Mouse (Mus musculus) neural tube, embryonic 14.5 days (tissue): ENCODE data around the gene Ttc34. TPM values are rescaled to one million over a fixed set of nuclear protein-coding genes. Genes with fewer than 3 reads are reported as not detected.

ENCODE experiments used
- ATAC-seq: fragments of 200-750 bp; cut with Nextera tagmentation; 2 replicates; pipeline ENCODE4 v1.8.0; 2017; ENCODE audit warnings: low read depth, mild to moderate bottlenecking, moderate TSS enrichment, moderate library complexity
- H3K27ac ChIP-seq: fragments of 300-500 bp; sonication (generic); 2 replicates; pipeline ENCODE4 v1.5.1; 2014; ENCODE audit warnings: low read depth, mild to moderate bottlenecking, control low read depth, low read length, moderate library complexity, mixed read lengths
- H3K27me3 ChIP-seq: fragments of 300-500 bp; sonication (generic); 2 replicates; pipeline ENCODE4 v1.6.1; 2014; ENCODE audit warnings: low read length; ENCODE audit not compliant: control insufficient read depth, insufficient read depth
- H3K36me3 ChIP-seq: fragments of 300-500 bp; sonication (generic); 2 replicates; pipeline ENCODE4 v1.6.1; 2014; ENCODE audit warnings: low read length, mixed read lengths; ENCODE audit not compliant: control insufficient read depth, insufficient read depth
- H3K4me1 ChIP-seq: fragments of 300-500 bp; sonication (generic); 2 replicates; pipeline ENCODE4 v1.6.1; 2014; ENCODE audit warnings: low read length; ENCODE audit not compliant: control insufficient read depth, insufficient read depth
- H3K4me2 ChIP-seq: fragments of 300-500 bp; sonication (generic); 2 replicates; pipeline ENCODE4 v1.6.1; 2014; ENCODE audit warnings: mild to moderate bottlenecking, low read depth, low read length, control low read depth
- H3K4me3 ChIP-seq: fragments of 300-500 bp; sonication (generic); 2 replicates; pipeline ENCODE4 v1.5.1; 2014; ENCODE audit warnings: low read depth, low read length, control low read depth, mixed read lengths
- H3K9ac ChIP-seq: fragments of 300-500 bp; sonication (generic); replicated peaks from 2 replicates; pipeline ENCODE4 v1.6.1; 2014; ENCODE audit warnings: low read depth, mild to moderate bottlenecking, control low read depth, low read length, mixed read lengths
- H3K9me3 ChIP-seq: fragments of 300-500 bp; sonication (generic); 2 replicates; pipeline ENCODE4 v1.6.1; 2016; ENCODE audit warnings: low read length; ENCODE audit not compliant: control insufficient read depth
- WGBS: fragments of 180-500 bp; shearing (Covaris S2); extraction: QIAGEN DNeasy Blood & Tissue Kit; methylation state at CpG from one replicate; pipeline ENCODE4 v1.1.7; 2014; 5-methylcytosine and 5-hydroxymethylcytosine counted together
- polyA plus RNA-seq: library from polyadenylated mRNA; unstranded; fragments of >200 nt; fragmentation: Nextera tagmentation; extraction: Ambion mirVana; gene quantifications from 2 replicates; pipeline ENCODE4 v1.2.1, GENCODE M21; 2014

Ttc34 gene
- polyA plus RNA-seq, 1 experiment from 2014 or later, result 1.1 TPM

DNA sequence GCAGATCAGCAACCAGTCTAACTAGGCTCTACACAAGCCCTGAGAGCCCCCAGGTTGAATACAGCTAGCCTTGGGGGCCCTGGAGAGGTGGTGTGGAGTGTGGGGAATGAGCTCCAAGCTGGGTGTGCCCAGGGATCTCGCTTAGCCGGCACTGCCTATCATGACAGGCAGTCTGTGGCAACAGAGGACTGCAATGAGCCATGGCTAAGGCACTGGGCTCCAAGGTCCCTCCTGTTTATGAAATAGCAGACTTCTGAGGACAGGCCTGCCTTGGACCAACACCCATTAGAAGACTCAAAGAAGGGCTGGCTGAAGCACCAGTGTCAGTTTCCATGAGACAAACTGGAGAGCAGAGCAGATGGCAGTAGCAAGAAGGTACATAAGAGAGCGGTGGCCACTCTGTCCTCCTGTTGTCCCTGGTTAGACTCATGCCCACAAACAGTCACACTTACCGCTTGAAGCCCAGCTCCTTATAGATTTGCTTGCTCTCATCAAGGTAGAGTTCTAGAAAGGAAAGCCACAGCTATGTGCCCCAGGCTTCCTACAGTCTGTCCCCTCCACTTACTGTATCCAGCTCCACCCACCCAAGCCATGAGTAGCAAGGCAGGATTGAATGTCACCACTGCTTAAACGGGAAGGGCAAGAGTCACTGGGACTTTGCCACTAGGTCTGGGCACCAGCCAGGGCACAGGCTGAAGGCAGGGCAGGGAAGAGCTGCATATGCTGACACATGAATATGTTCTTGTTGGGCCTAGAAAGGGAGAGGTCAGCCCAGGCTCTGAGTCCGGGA lies 60.6 kb downstream of the Ttc34 start:
- Histone ChIP-seq H3K9me3 (no peaks in the 10 kb centered on the region), H3K27me3 (no peaks in the 10 kb centered on the region), H3K9ac (peak overlapping the region; percentile 63), H3K4me2 (peak overlapping the region; percentile 95), H3K36me3 (no peaks in the 10 kb centered on the region), H3K4me3 (peak overlapping the region; percentile 61), H3K27ac (no peak overlapping the region), H3K4me1 (peaks cover 16% of the 10 kb centered on the region)
- ATAC-seq, result no peak
- WGBS, result 72% methylated on average over 6 of the region's 6 CpGs

DNA sequence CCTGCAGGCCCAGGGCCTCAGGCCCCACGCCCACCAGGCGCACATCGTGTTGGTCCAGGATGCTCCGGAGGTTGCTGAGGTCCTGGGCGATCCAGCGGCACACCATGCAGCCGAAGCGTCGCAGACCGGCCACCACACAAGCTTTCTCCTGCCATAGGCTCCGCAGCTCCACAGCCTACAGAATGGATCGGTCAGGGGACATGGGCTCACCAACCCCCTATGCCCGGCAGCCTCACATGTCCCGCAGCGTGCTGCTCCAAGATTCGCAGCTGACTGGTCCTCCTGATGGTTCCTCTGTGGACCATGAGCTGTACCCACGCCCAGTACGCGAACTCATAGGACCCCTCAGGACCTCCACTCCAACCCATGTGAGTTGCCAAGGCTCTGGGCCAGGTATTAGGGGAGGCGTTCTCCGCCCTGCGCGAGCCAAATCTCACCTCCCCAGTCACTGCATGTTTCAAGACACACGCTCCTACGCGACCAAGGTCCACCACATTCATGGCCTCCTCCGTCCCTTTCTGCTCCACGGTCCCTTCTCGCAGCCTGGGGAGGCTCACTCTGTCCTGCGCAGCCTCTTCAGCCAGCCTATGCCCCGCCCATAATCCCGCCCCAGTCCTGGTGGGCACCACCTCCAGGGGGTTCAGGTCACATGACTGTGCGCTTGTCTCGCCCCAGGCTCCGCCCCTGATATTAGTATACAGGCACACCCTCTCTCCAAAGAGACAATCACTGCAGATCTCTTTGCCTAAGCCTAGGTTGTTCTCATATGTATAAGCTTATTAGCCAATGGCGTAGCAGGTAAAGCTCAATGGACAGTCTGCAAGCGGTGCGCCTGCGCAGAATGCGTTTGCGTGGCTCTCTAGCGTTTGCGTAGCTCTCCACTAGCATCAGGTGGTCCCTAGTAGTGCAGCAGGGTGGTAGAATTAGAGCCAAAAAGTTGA lies 61.5 kb downstream of the Ttc34 start, which contains the start of gene Fam213b:
Gene Fam213b, minus strand, starts transcription at position 630 of the 941 bp plus-strand sequence.
- peak; percentile 96 for ATAC-seq
- WGBS, result 4% methylated on average over 43 of the region's 43 CpGs

DNA sequence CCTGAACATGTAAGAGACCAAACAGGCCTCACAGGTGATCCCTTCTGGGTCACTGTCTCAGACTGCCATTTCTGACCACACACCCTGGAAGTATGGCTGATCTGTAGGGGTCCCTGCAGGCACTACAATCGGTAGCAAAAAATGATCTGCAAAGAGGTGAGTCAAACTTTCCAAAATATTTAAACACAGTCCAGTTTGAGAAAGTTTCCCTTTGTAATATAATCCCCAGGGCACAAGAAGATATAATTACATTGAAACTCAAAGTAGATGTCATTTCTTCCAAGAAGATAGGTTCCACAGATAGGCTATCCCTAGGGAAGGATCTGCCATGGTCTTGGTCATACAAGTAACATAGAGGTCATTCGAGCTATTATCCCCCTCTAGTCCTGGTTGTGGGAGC lies 65.1 kb downstream of the Ttc34 start:
- Histone ChIP-seq H3K36me3 (no peaks in the 10 kb centered on the region), H3K9me3 (no peaks in the 10 kb centered on the region), H3K4me1 (peaks cover 16% of the 10 kb centered on the region), H3K27ac (no peak overlapping the region), H3K4me2 (no peak overlapping the region), H3K27me3 (no peaks in the 10 kb centered on the region), H3K9ac (no peak overlapping the region), H3K4me3 (no peak overlapping the region)
- ATAC-seq, result no peak
- WGBS, result 89% methylated on average over 2 of the region's 2 CpGs

More for the DNA sequence above, 61.5 kb downstream of the Ttc34 start, which contains the start of gene Fam213b:
- peaks cover 16% of the 10 kb centered on the region for H3K4me1 ChIP-seq
- H3K9ac ChIP-seq, result peak within 1 kb of the TSS; percentile 63
- peak within 1 kb of the TSS; percentile 60; the same call in 1 of the 2 replicates for H3K27ac ChIP-seq
- H3K27me3 ChIP-seq, result no peaks in the 10 kb centered on the region
- H3K9me3 ChIP-seq, result no peaks in the 10 kb centered on the region
- peak within 1 kb of the TSS; percentile 95 for H3K4me2 ChIP-seq
- H3K4me3 ChIP-seq, result peak within 1 kb of the TSS; percentile 61
- H3K36me3 ChIP-seq, result no peaks in the 10 kb centered on the region

DNA sequence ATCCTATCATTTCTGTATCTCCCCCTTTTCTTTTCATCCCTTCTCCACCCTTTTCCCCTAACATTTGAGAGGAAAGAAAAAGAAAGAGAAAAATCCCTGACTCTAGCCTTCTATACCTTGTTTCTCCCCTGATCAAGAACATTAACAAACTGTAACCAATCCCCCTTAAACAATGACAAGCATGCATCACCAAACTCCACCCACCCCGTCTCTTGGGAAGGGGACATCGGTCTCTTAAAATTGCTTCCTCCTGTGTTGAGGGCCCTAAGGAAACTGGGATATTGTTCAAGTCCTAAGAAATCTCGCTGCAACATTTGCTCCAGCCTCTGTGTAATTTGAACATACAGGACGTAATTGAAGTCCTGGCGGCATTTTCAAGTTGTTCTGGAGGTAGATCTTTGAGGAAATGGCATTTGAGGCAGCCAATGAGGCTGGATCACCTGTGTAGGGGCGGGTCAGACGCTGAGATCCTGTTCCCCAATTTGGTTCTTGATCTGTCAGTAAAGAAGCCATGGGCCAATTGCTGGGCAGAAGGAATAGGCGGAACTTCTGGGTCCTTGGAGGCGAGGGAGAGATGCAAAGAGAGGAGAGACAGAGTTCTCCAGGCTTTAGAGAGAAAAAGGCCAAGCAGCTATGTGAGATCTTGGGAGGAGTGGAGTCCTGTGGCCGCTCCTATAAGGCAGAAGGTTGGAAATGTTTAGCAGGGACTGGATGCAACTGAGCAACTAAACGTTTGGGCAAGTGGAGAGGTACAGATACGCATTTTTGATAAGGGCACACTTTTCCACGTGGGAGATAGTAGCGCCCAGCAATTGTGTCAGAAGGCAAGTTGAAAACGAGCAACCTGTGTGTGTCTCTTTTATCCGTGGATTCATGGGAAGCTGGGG lies 67.2 kb downstream of the Ttc34 start:
- peak; percentile 83 for ATAC-seq
- Histone ChIP-seq H3K4me3 (peak overlapping the region; percentile 26), H3K9ac (peak overlapping the region; percentile 21; the same call in 1 of the 2 replicates), H3K9me3 (no peaks in the 10 kb centered on the region), H3K27ac (no peak overlapping the region), H3K36me3 (no peaks in the 10 kb centered on the region), H3K4me1 (peaks cover 3% of the 10 kb centered on the region; the same call in 1 of the 2 replicates), H3K4me2 (peak overlapping the region; percentile 55), H3K27me3 (no peaks in the 10 kb centered on the region)
- WGBS, result 2% methylated on average over 16 of the region's 16 CpGs

DNA sequence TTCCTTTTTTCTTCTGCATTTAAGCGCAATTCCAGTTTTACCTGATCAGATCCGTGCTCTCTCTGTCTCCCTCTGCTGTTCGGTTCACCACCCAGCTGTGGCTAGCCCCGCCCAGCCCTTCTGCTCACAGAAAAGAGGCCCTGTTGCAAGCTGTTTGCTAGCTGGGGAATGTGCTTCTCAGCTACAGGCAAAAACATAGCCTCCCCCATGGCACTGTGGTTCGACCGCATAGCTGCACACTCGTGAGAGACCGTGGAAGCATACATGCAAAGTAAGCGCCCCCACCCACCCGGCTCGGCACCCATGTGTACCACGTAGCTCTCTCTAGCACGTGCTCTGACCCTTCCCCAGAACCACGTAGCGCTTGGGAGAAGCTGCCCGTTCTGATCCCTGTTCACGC lies 70.6 kb downstream of the Ttc34 start:
- WGBS, result 51% methylated on average over 17 of the region's 17 CpGs
- ATAC-seq, result peak; percentile 68
- Histone ChIP-seq H3K36me3 (no peaks in the 10 kb centered on the region), H3K4me1 (peaks cover 3% of the 10 kb centered on the region; the same call in 1 of the 2 replicates), H3K9ac (no peak overlapping the region), H3K27me3 (no peaks in the 10 kb centered on the region), H3K4me3 (no peak overlapping the region), H3K27ac (no peak overlapping the region), H3K4me2 (no peak overlapping the region), H3K9me3 (no peaks in the 10 kb centered on the region)

DNA sequence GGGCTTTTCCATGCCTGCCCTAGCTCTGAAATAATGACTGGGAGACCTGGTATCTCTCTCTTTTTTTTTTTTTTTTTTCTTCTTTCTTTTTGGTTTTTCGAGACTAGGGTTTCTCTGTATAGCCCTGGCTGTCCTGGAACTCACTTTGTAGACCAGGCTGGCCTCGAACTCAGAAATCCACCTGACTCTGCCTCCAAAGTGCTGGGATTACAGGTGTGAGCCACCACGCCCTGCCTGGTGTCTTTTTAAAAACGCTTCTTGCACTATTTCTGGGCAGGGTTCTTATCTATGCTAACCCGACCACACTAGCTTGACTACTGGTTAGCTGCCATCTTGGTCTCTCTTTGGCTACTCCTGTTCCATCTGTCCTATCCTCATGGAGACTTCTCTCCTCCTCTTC lies 71.2 kb downstream of the Ttc34 start:
- H3K27me3 ChIP-seq, result no peaks in the 10 kb centered on the region
- WGBS, result 89% methylated on average over 5 of the region's 5 CpGs
- no peak overlapping the region for H3K27ac ChIP-seq
- H3K4me2 ChIP-seq, result no peak overlapping the region
- no peaks in the 10 kb centered on the region for H3K9me3 ChIP-seq
- peaks cover 3% of the 10 kb centered on the region; the same call in 1 of the 2 replicates for H3K4me1 ChIP-seq
- no peak overlapping the region for H3K4me3 ChIP-seq
- H3K36me3 ChIP-seq, result no peaks in the 10 kb centered on the region
- ATAC-seq, result no peak
- no peak overlapping the region for H3K9ac ChIP-seq

DNA sequence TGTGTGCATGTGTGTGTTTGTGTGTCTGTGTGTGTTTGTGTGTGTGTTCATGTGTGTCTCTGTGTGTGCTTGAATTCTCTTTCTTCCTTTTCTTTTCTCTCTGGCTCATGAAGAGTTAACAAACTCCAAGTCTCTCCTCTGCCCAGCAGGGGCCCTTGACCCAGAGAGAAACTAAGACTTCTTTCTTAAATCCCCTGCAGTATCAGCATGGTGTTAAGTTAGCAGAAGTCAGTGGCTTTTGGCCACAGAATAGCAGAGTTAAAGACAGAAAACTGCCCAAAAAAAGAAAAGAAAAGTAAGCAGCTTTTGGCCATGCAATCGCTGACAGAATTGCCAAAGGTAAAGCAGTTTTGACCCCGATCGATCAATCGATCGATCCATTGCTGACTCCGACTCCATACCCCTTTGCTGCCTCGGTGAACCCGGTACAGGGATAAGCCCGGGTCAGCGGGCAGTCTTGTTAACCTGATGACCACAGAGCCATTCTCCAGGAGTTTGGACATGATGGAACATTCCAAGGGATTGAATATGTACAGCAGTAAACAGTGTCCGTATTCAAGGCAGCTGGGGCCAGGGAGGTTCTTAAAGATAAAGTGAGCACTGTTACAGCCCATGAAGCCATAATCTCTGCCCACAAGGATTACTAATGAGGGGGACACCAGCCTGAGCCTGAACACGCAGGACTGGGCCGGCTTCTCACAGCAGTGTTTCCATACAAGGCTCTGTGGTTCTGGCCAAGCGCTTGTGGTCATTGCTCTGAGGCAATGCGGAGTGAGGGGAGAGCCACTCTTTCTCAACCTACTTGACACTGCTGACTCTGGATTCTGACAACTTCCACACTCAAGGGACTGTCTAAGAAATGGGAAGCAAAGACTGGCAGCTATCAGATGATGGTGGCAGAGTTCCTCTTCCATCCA lies 73.6 kb downstream of the Ttc34 start:
- no peaks in the 10 kb centered on the region for H3K36me3 ChIP-seq
- ATAC-seq, result no peak
- no peak overlapping the region for H3K27ac ChIP-seq
- no peaks in the 10 kb centered on the region for H3K9me3 ChIP-seq
- no peaks in the 10 kb centered on the region for H3K27me3 ChIP-seq
- WGBS, result 30% methylated on average over 15 of the region's 15 CpGs
- H3K9ac ChIP-seq, result no peak overlapping the region
- no peaks in the 10 kb centered on the region for H3K4me1 ChIP-seq
- no peak overlapping the region for H3K4me2 ChIP-seq
- no peak overlapping the region for H3K4me3 ChIP-seq
